Comparison of ENCODE assay signal across 8 mouse cellular contexts in the genomic region with DNA sequence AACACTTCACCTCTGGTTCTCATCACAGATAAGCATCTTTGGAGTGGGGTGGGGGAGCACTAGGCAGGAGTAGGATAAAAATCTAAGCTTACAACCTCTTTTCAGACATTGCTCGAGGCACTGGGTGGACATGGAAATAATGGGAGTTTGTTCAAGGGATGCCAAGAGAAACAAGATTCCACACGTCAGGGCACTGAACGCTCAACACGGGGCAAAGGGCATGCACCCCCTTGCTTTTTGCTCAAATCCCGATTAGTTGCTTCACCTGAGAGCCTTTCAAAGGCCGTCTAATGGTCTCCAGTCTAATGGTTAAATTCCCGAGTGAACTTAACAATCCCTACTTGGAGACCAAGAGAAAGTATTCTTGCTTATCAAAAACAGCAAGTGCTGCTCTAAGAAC. TPM values are rescaled to one million over a fixed set of nuclear protein-coding genes. Genes with fewer than 3 reads are reported as not detected.
DNase-seq lines count a peak whose midpoint lies in the region; ATAC-seq and TF ChIP-seq lines count a peak whose summit lies in the region.

No protein-coding gene starts in this region.

- TF ChIP-seq CTCF in heart, postnatal 0 days (IDR thresholded peaks at IDR 0.05; ENCODE audit: low read depth): no peak

- ATAC-seq in heart, postnatal 0 days (ENCODE audit: insufficient read depth, low read depth): no peak
- no peak for ATAC-seq in hindbrain, embryonic 11.5 days (ENCODE audit: low FRiP score)
- no peak for ATAC-seq in midbrain, embryonic 11.5 days (ENCODE audit: low FRiP score)

- no peak for DNase-seq in heart, postnatal 0 days (ENCODE audit: low spot score)
- DNase-seq in heart, adult 8-10 months (ENCODE audit: low spot score): no peak
- DNase-seq in Muller cell, postnatal 12 days (ENCODE audit: inconsistent ontology term): peak; percentile 8
- no peak for DNase-seq in hindbrain, embryonic 11.5 days (ENCODE audit: low spot score)
- no peak for DNase-seq in midbrain, embryonic 11.5 days (ENCODE audit: low spot score, missing footprints)
- no peak for DNase-seq in ovary, adult 18-20 months (ENCODE audit: low spot score)
- DNase-seq in left cerebral cortex, postnatal 25 days (ENCODE audit: low spot score in 2 of 2): no peak
- DNase-seq in urinary bladder, adult 2 months (ENCODE audit: low spot score): no peak

- H3K9me3 ChIP-seq in heart, postnatal 0 days (replicated peaks; ENCODE audit: control insufficient read depth, low read length): no peaks in the 10 kb centered on the region
- H3K9me3 ChIP-seq in hindbrain, embryonic 11.5 days (ENCODE audit: control insufficient read depth, low read length): no peaks in the 10 kb centered on the region
- no peaks in the 10 kb centered on the region for H3K9me3 ChIP-seq in midbrain, embryonic 11.5 days (ENCODE audit: control insufficient read depth, low read length)

- 12% methylated on average over 7 of the region's 7 CpGs for WGBS in heart, postnatal 0 days
- WGBS in hindbrain, embryonic 11.5 days: 25% methylated on average over 7 of the region's 7 CpGs
- WGBS in midbrain, embryonic 11.5 days: 26% methylated on average over 7 of the region's 7 CpGs

- TF ChIP-seq EP300 in heart, postnatal 0 days (IDR thresholded peaks at IDR 0.05; ENCODE audit: low read depth): no peak

- H3K27ac ChIP-seq in heart, postnatal 0 days (ENCODE audit: low read depth): peak overlapping the region; percentile 93
- H3K27ac ChIP-seq in hindbrain, embryonic 11.5 days (ENCODE audit: low read depth, low read length): no peak overlapping the region
- H3K27ac ChIP-seq in midbrain, embryonic 11.5 days (ENCODE audit: low read depth, low read length): no peak overlapping the region

- H3K9ac ChIP-seq in heart, postnatal 0 days (replicated peaks; ENCODE audit: low read depth, low read length): peak overlapping the region; percentile 95
- peak overlapping the region; percentile 78 for H3K9ac ChIP-seq in hindbrain, embryonic 11.5 days (ENCODE audit: low read depth, low read length)
- H3K9ac ChIP-seq in midbrain, embryonic 11.5 days (ENCODE audit: low read length): peak overlapping the region; percentile 93

- H3K36me3 ChIP-seq in heart, postnatal 0 days (replicated peaks; ENCODE audit: control insufficient read depth, insufficient read depth, low read length): no peaks in the 10 kb centered on the region
- H3K36me3 ChIP-seq in hindbrain, embryonic 11.5 days (ENCODE audit: control insufficient read depth, insufficient read depth, low read length): no peaks in the 10 kb centered on the region
- no peaks in the 10 kb centered on the region for H3K36me3 ChIP-seq in midbrain, embryonic 11.5 days (ENCODE audit: control insufficient read depth, insufficient read depth, low read length)

- no peaks in the 10 kb centered on the region for H3K27me3 ChIP-seq in heart, postnatal 0 days (ENCODE audit: control insufficient read depth, insufficient read depth, low read length)
- H3K27me3 ChIP-seq in hindbrain, embryonic 11.5 days (ENCODE audit: control insufficient read depth, insufficient read depth, low read length): no peaks in the 10 kb centered on the region
- no peaks in the 10 kb centered on the region for H3K27me3 ChIP-seq in midbrain, embryonic 11.5 days (ENCODE audit: control insufficient read depth, insufficient read depth, low read length)

- peak overlapping the region; percentile 95 for H3K4me3 ChIP-seq in heart, postnatal 0 days (ENCODE audit: low read depth, low read length)
- peak overlapping the region; percentile 68 for H3K4me3 ChIP-seq in hindbrain, embryonic 11.5 days (ENCODE audit: low read depth, low read length)
- peak overlapping the region; percentile 96 for H3K4me3 ChIP-seq in midbrain, embryonic 11.5 days (ENCODE audit: low read depth, low read length)

- H3K4me1 ChIP-seq in heart, postnatal 0 days (ENCODE audit: control insufficient read depth, insufficient read depth): peaks cover 23% of the 10 kb centered on the region
- H3K4me1 ChIP-seq in hindbrain, embryonic 11.5 days (replicated peaks; ENCODE audit: control insufficient read depth, insufficient read depth, low read length): peaks cover 3% of the 10 kb centered on the region
- H3K4me1 ChIP-seq in midbrain, embryonic 11.5 days (ENCODE audit: control insufficient read depth, insufficient read depth, low read length): peaks cover 20% of the 10 kb centered on the region

- H3K4me2 ChIP-seq in heart, postnatal 0 days (ENCODE audit: low read depth, low read length): peak overlapping the region; percentile 95
- H3K4me2 ChIP-seq in hindbrain, embryonic 11.5 days (replicated peaks; ENCODE audit: low read depth, low read length): peak overlapping the region; percentile 61
- H3K4me2 ChIP-seq in midbrain, embryonic 11.5 days: peak overlapping the region; percentile 96

- intact Hi-C loops in left cerebral cortex, postnatal 25 days (cut with DNase I): no loop called here

RNA-seq across cellular contexts. Expression of a gene that starts 1.4 kb away (rescaled TPM):
- total RNA-seq in heart, postnatal 0 days (2014; rRNA removed; ENCODE audit: low replicate concordance): 80.6 and 85.7 TPM in 2 replicates
- polyA plus RNA-seq in heart, postnatal 0 days (2015; fragmentation: Nextera tagmentation; extraction: Ambion mirVana): 12.5 and 15.0 TPM in 2 replicates
- total RNA-seq in heart, adult 8-10 months (2022): 100 to 1,000 TPM; 150 to 171 (median 156) TPM
- 10.4 and 10.9 TPM in 2 replicates for polyA plus RNA-seq in hindbrain, embryonic 11.5 days (2014; fragmentation: Nextera tagmentation; extraction: Ambion mirVana)
- polyA plus RNA-seq in midbrain, embryonic 11.5 days (2014; fragmentation: Nextera tagmentation; extraction: Ambion mirVana): 8.7 and 10.9 TPM in 2 replicates
- total RNA-seq in left cerebral cortex, postnatal 25 days (2021): 100 to 1,000 TPM; 196 to 198 TPM
- 62.7 and 79.1 TPM in 2 replicates for polyA plus RNA-seq in urinary bladder, adult 2 months (2012; rRNA removed)

RNA-seq across cellular contexts. Expression of a gene that starts 18.9 kb away (rescaled TPM):
- total RNA-seq in heart, postnatal 0 days (2014; rRNA removed; ENCODE audit: low replicate concordance): 113 and 125 TPM in 2 replicates
- 182 and 185 TPM in 2 replicates for polyA plus RNA-seq in heart, postnatal 0 days (2015; fragmentation: Nextera tagmentation; extraction: Ambion mirVana)
- total RNA-seq in heart, adult 8-10 months (2022): 10 to 100 TPM; 39.9 to 48.3 (median 47.0) TPM
- 344 and 359 TPM in 2 replicates for polyA plus RNA-seq in hindbrain, embryonic 11.5 days (2014; fragmentation: Nextera tagmentation; extraction: Ambion mirVana)
- 358 and 416 TPM in 2 replicates for polyA plus RNA-seq in midbrain, embryonic 11.5 days (2014; fragmentation: Nextera tagmentation; extraction: Ambion mirVana)
- total RNA-seq in left cerebral cortex, postnatal 25 days (2021): 10 to 100 TPM; 50.7 to 54.5 TPM
- polyA plus RNA-seq in urinary bladder, adult 2 months (2012; rRNA removed): 74.7 and 77.3 TPM in 2 replicates

RNA-seq across cellular contexts. Expression of a gene that starts 37.2 kb away (rescaled TPM):
- total RNA-seq in heart, postnatal 0 days (2014; rRNA removed; ENCODE audit: low replicate concordance): 5.3 and 12.3 TPM in 2 replicates
- 1.4 and 1.9 TPM in 2 replicates for polyA plus RNA-seq in heart, postnatal 0 days (2015; fragmentation: Nextera tagmentation; extraction: Ambion mirVana)
- 10 to 100 TPM; 15.6 to 19.5 (median 17.7) TPM for total RNA-seq in heart, adult 8-10 months (2022)
- 4.9 TPM in 2 replicates for polyA plus RNA-seq in hindbrain, embryonic 11.5 days (2014; fragmentation: Nextera tagmentation; extraction: Ambion mirVana)
- polyA plus RNA-seq in midbrain, embryonic 11.5 days (2014; fragmentation: Nextera tagmentation; extraction: Ambion mirVana): 4.9 TPM in 2 replicates
- total RNA-seq in left cerebral cortex, postnatal 25 days (2021): 10 to 100 TPM; 17.8 to 22.9 TPM
- polyA plus RNA-seq in urinary bladder, adult 2 months (2012; rRNA removed): 5.2 and 6.0 TPM in 2 replicates
